Mouse (Mus musculus): ENCODE measurements around the gene Htr3b.

GRCm38 (mm10) chr9:48976661-48977355 lies 12.0 kb upstream of the Htr3b start:
- TF ChIP-seq CTCF (IDR thresholded peaks at IDR 0.05; ENCODE audit: control insufficient read depth, insufficient read depth, insufficient replicate concordance, low read depth, low read length), result no peak
- no peak for TF ChIP-seq POLR2A (IDR thresholded peaks at IDR 0.05; ENCODE audit: control insufficient read depth, low read depth, low read length)
